Comparison of ENCODE assay signal across 9 mouse cellular contexts in genomic region chr15:99420521-99421014, GRCm38 (mm10). TPM values are rescaled to one million over a fixed set of nuclear protein-coding genes. Genes with fewer than 3 reads are reported as not detected.
DNase-seq lines count a peak whose midpoint lies in the region; ATAC-seq and TF ChIP-seq lines count a peak whose summit lies in the region.
"Had no signal": no experiment of that assay in that cellular context is flagged by ENCODE, and none has a peak within 500 bp of the region (broad histone marks: within the 10 kb centered on the region; RNA-seq: fewer than 3 reads in every experiment).

No protein-coding gene starts in this region.

- peaks cover 27% of the 10 kb centered on the region for H3K36me3 ChIP-seq in intestine, embryonic 14.5 days (ENCODE audit: control insufficient read depth, insufficient read depth, low read length)
- H3K36me3 ChIP-seq in liver, postnatal 0 days (replicated peaks; ENCODE audit: insufficient read depth, low read length), result no peaks in the 10 kb centered on the region

- H3K4me3 ChIP-seq in brown adipose tissue, adult 24 weeks (ENCODE audit: insufficient read depth, low read depth, low read length), result peak overlapping the region; percentile 16
- H3K4me3 ChIP-seq in intestine, embryonic 14.5 days (ENCODE audit: low read depth, low read length), result no peak overlapping the region
- H3K4me3 ChIP-seq in liver, postnatal 0 days (ENCODE audit: low read depth, low read length), result 0 out of 2 replicates have a peak overlapping the region, but pooled peaks have one; percentile 10

- peak overlapping the region; percentile 92 for H3K27ac ChIP-seq in brown adipose tissue, adult 24 weeks (replicated peaks; ENCODE audit: low read depth, low read length)
- peak overlapping the region; percentile 90 for H3K27ac ChIP-seq in intestine, embryonic 14.5 days (ENCODE audit: low read depth)
- peak overlapping the region; percentile 57 for H3K27ac ChIP-seq in liver, postnatal 0 days (ENCODE audit: low read depth)

- TF ChIP-seq EP300 in liver, postnatal 0 days (IDR thresholded peaks at IDR 0.05; ENCODE audit: low read depth), result no peak

- ATAC-seq in intestine, embryonic 14.5 days (replicated peaks; ENCODE audit: low FRiP score, low TSS enrichment, low read depth), result peak; percentile 50
- ATAC-seq in liver, postnatal 0 days, result no peak

- peak overlapping the region; percentile 42 for H3K4me2 ChIP-seq in intestine, embryonic 14.5 days (ENCODE audit: low read length)
- peak overlapping the region; percentile 58 for H3K4me2 ChIP-seq in liver, postnatal 0 days (ENCODE audit: low read depth, low read length)

- H3K9me3 ChIP-seq in intestine, embryonic 14.5 days (ENCODE audit: control insufficient read depth, low read length), result no peaks in the 10 kb centered on the region
- no peaks in the 10 kb centered on the region for H3K9me3 ChIP-seq in liver, postnatal 0 days (ENCODE audit: low read length)
- H3K9me3 ChIP-seq: G1E had no signal

- no peaks in the 10 kb centered on the region for H3K27me3 ChIP-seq in intestine, embryonic 14.5 days (replicated peaks; ENCODE audit: control insufficient read depth, insufficient read depth, low read length)
- no peaks in the 10 kb centered on the region for H3K27me3 ChIP-seq in liver, postnatal 0 days (ENCODE audit: insufficient read depth, low read length)

- 0 out of 2 replicates have a peak overlapping the region, but pooled peaks have one; percentile 10 for H3K9ac ChIP-seq in intestine, embryonic 14.5 days (ENCODE audit: low read length)
- H3K9ac ChIP-seq in liver, postnatal 0 days (replicated peaks), result no peak overlapping the region

- WGBS in intestine, embryonic 14.5 days, result 8% methylated on average over 12 of the region's 12 CpGs
- 12% methylated on average over 12 of the region's 12 CpGs for WGBS in liver, postnatal 0 days (ENCODE audit: insufficient replicate concordance)

- peaks cover 7% of the 10 kb centered on the region for H3K4me1 ChIP-seq in brown adipose tissue, adult 24 weeks (ENCODE audit: control insufficient read depth, insufficient read depth, insufficient read length, low read length)
- H3K4me1 ChIP-seq in intestine, embryonic 14.5 days (replicated peaks; ENCODE audit: control insufficient read depth, insufficient read depth, low read length), result peaks cover 16% of the 10 kb centered on the region; the same call in 1 of the 2 replicates
- H3K4me1 ChIP-seq in liver, postnatal 0 days (ENCODE audit: insufficient read depth), result peaks cover 21% of the 10 kb centered on the region

- DNase-seq in frontal cortex, postnatal 10 days (ENCODE audit: low spot score in 2 of 2), result peak; percentile 58 to 64
- DNase-seq in frontal cortex, adult 2 months (ENCODE audit: extremely low spot score in 1 of 2, low spot score in 1 of 2), result no peak
- peak; percentile 75 to 82 for DNase-seq in gastrocnemius, postnatal 36 days
- peak; percentile 84 for DNase-seq in intestine, embryonic 14.5 days (ENCODE audit: low spot score)
- peak; percentile 42 for DNase-seq in liver, postnatal 0 days
- peak; percentile 66 for DNase-seq in ovary, adult 18-20 months (ENCODE audit: low spot score)
- DNase-seq in spleen, postnatal 4 days (ENCODE audit: low spot score in 2 of 2), result no peak

- TF ChIP-seq CTCF in liver, postnatal 0 days (IDR thresholded peaks at IDR 0.05; ENCODE audit: low read depth), result no peak

- intact Hi-C loops in gastrocnemius, postnatal 36 days (cut with DNase I), result no loop called here

RNA-seq across cellular contexts. Expression of gene Tmbim6, which starts 27.9 kb away (rescaled TPM):
- 365 and 368 TPM in 2 replicates for polyA plus RNA-seq in frontal cortex, adult 2 months (2012; rRNA removed)
- polyA plus RNA-seq in brown adipose tissue, adult 24 weeks (2012; ENCODE audit: insufficient read depth, insufficient read length, missing spikeins), result 290 and 634 TPM in 2 replicates
- 100 to 1,000 TPM; 165 to 172 TPM for total RNA-seq in gastrocnemius, postnatal 36 days (2021)
- polyA plus RNA-seq in intestine, embryonic 14.5 days (2014; fragmentation: Nextera tagmentation; extraction: Ambion mirVana), result 368 and 370 TPM in 2 replicates
- polyA plus RNA-seq in liver, postnatal 0 days (2015; fragmentation: Nextera tagmentation; extraction: Ambion mirVana), result 566 and 586 TPM in 2 replicates

RNA-seq across cellular contexts. Expression of gene Nckap5l, which starts 37.0 kb away (rescaled TPM):
- polyA plus RNA-seq in frontal cortex, adult 2 months (2012; rRNA removed), result 14.4 and 14.6 TPM in 2 replicates
- polyA plus RNA-seq in brown adipose tissue, adult 24 weeks (2012; ENCODE audit: insufficient read depth, insufficient read length, missing spikeins), result 1.1 and 1.9 TPM in 2 replicates
- 1 to 10 TPM; 3.6 to 4.0 TPM for total RNA-seq in gastrocnemius, postnatal 36 days (2021)
- polyA plus RNA-seq in intestine, embryonic 14.5 days (2014; fragmentation: Nextera tagmentation; extraction: Ambion mirVana), result 8.9 and 9.3 TPM in 2 replicates
- polyA plus RNA-seq in liver, postnatal 0 days (2015; fragmentation: Nextera tagmentation; extraction: Ambion mirVana), result 0.49 and 0.53 TPM in 2 replicates

RNA-seq across cellular contexts. Expression of gene Fmnl3, which starts 50.3 kb away (rescaled TPM):
- polyA plus RNA-seq in frontal cortex, adult 2 months (2012; rRNA removed), result 18.5 and 19.9 TPM in 2 replicates
- polyA plus RNA-seq in brown adipose tissue, adult 24 weeks (2012; ENCODE audit: insufficient read depth, insufficient read length, missing spikeins), result 3.6 and 6.7 TPM in 2 replicates
- total RNA-seq in gastrocnemius, postnatal 36 days (2021), result 1 to 10 TPM; 6.6 to 7.0 TPM
- polyA plus RNA-seq in intestine, embryonic 14.5 days (2014; fragmentation: Nextera tagmentation; extraction: Ambion mirVana), result 15.9 and 19.5 TPM in 2 replicates
- 2.2 and 2.4 TPM in 2 replicates for polyA plus RNA-seq in liver, postnatal 0 days (2015; fragmentation: Nextera tagmentation; extraction: Ambion mirVana)

RNA-seq across cellular contexts. Expression of gene Bcdin3d, which starts 54.0 kb away (rescaled TPM):
- 5.7 and 6.8 TPM in 2 replicates for polyA plus RNA-seq in frontal cortex, adult 2 months (2012; rRNA removed)
- 3.3 and 8.0 TPM in 2 replicates for polyA plus RNA-seq in brown adipose tissue, adult 24 weeks (2012; ENCODE audit: insufficient read depth, insufficient read length, missing spikeins)
- 1 to 10 TPM; 3.0 to 3.5 TPM for total RNA-seq in gastrocnemius, postnatal 36 days (2021)
- 12.4 and 13.7 TPM in 2 replicates for polyA plus RNA-seq in intestine, embryonic 14.5 days (2014; fragmentation: Nextera tagmentation; extraction: Ambion mirVana)
- 4.7 and 4.9 TPM in 2 replicates for polyA plus RNA-seq in liver, postnatal 0 days (2015; fragmentation: Nextera tagmentation; extraction: Ambion mirVana)

Comparison
In these comparisons a context has a peak if more than half of its experiments do, and no peak if none do; other contexts are left out.
1. DNase-seq: peak in frontal cortex, postnatal 10 days (2 of 2), gastrocnemius, postnatal 36 days (2 of 2), intestine, embryonic 14.5 days (single experiment), liver, postnatal 0 days (single experiment) and ovary, adult 18-20 months (single experiment); none in frontal cortex, adult 2 months (0 of 2) and spleen, postnatal 4 days (0 of 2).
2. Peak in every context shown above with its lines, with median percentiles within 50 percentile points of each other: H3K27ac ChIP-seq.